Mouse (Mus musculus) C2C12 (cell line): ENCODE measurements around the gene Tekt4.

Experiments
- CTCF ChIP-seq: IDR thresholded peaks from one replicate; pipeline ENCODE4 v1.5.1; 2011; ENCODE audit not compliant: control insufficient read depth, insufficient read depth, insufficient read length
- MAX ChIP-seq: IDR thresholded peaks from one replicate; pipeline ENCODE4 v1.6.1; 2011; ENCODE audit warnings: mild to moderate bottlenecking, control low read depth

DNA sequence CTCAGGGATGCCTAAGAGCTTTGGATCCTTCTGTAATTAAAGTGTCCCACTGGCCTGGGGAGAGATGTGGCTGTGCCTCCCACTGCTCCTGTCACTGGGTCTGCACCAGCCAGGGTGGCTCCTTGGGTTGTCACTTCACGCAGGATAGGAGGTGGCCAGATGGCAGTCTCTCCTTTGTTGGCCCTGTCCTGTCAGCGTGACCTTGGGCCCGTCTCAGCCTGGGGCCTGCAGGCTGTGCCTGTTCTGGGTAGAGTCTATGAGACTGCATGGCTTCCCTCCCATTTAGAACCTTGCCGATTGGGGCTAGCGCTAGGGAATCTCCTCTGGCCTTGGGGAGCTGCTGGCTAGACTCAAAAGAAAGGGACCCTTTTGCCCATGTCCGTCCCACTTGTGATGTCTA, 13.9 kb downstream of the Tekt4 start:
- TF ChIP-seq MAX: no peak
- no peak for TF ChIP-seq CTCF
